Mouse (Mus musculus): Measurements from ENCODE around the gene Dysf. TPM values are rescaled to one million over a fixed set of nuclear protein-coding genes. Genes with fewer than 3 reads are reported as not detected.

Gene Dysf
- polyA plus RNA-seq, 1 experiment from 2014 or later, result 8.7 TPM

DNA sequence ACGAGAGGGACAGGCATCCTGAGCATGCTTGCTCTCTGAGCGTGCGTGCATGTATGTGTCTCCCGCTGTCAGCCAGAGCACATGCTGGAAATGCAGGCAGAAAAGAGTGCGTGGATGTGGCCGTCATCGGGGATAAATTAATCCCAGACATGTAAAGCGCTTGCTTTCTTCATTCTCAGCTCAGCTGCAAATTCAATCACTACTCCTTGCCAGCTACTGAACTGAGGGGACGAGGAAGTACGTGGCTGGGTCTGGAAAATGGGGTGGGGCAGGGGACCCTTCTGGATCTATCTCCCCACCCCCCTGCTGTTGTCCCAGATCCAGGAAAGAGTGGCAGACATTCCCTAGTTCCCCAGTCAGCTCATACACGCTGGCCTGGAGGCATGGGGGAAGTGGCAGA lies 210.7 kb downstream of the Dysf start:
- Histone ChIP-seq H3K27ac (peak overlapping the region; percentile 81), H3K36me3 (no peaks in the 10 kb centered on the region), H3K4me3 (no peak overlapping the region), H3K9ac (peak overlapping the region; percentile 27; the same call in 1 of the 2 replicates), H3K9me3 (no peaks in the 10 kb centered on the region), H3K27me3 (no peaks in the 10 kb centered on the region), H3K4me2 (0 out of 2 replicates have a peak overlapping the region, but pooled peaks have one; percentile 9), H3K4me1 (peaks cover 30% of the 10 kb centered on the region)
- no peak for ATAC-seq (ENCODE audit: insufficient number of reproducible peaks, insufficient read depth, low FRiP score, low TSS enrichment, low read depth)
- 24% methylated on average over 11 of the region's 11 CpGs for WGBS

DNA sequence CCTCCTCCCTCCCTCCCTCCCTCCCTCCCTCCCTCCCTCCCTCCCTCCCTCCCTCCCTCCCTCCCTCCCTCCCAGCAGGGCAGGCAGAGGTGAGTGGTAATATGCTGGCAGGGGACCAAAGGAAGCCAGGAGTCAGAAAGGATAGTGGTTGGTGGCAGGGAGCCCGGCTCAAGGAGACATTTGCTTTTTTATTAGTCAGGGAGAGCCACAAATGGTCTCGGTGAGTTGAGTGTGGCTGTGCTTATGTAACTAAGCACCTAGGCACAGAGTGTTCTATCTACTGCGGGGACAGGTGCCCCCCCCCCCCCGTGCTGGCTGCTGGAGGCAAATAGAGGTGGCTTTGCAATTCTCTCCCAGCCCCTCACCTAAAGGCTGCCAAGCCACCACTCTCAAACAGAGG lies 216.5 kb downstream of the Dysf start:
- H3K36me3 ChIP-seq, result no peaks in the 10 kb centered on the region
- no peaks in the 10 kb centered on the region for H3K9me3 ChIP-seq
- no peak overlapping the region for H3K4me2 ChIP-seq
- H3K9ac ChIP-seq, result no peak overlapping the region
- no peaks in the 10 kb centered on the region for H3K27me3 ChIP-seq
- ATAC-seq (ENCODE audit: insufficient number of reproducible peaks, insufficient read depth, low FRiP score, low TSS enrichment, low read depth), result no peak
- no peak overlapping the region for H3K27ac ChIP-seq
- 56% methylated on average over 4 of the region's 4 CpGs for WGBS
- peaks cover 38% of the 10 kb centered on the region for H3K4me1 ChIP-seq
- H3K4me3 ChIP-seq, result no peak overlapping the region

DNA sequence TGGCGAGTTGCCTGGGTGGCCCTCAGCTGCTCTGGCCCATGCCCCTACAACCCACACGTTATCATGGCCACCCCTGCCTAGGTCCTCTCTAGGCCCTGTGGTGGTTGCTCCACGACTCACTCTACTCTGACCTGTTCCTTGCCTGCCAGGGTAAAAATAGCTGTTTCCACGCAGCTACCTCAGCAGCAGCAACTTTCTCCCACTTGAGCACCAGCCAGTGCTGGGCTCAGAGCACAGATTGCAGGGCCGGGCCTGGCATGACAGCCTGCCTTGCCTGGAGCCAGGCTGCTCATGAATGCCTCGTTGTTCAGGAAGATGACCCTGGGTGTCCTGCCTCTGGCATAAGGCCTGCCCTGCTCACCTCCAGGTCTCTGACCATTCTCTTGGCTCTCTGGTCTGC lies 217.2 kb downstream of the Dysf start:
- Histone ChIP-seq H3K27ac (no peak overlapping the region), H3K9me3 (no peaks in the 10 kb centered on the region), H3K4me2 (no peak overlapping the region), H3K4me3 (no peak overlapping the region), H3K4me1 (peaks cover 43% of the 10 kb centered on the region), H3K27me3 (no peaks in the 10 kb centered on the region), H3K9ac (no peak overlapping the region), H3K36me3 (no peaks in the 10 kb centered on the region)
- 45% methylated on average over 6 of the region's 6 CpGs for WGBS
- no peak for ATAC-seq (ENCODE audit: insufficient number of reproducible peaks, insufficient read depth, low FRiP score, low TSS enrichment, low read depth)

DNA sequence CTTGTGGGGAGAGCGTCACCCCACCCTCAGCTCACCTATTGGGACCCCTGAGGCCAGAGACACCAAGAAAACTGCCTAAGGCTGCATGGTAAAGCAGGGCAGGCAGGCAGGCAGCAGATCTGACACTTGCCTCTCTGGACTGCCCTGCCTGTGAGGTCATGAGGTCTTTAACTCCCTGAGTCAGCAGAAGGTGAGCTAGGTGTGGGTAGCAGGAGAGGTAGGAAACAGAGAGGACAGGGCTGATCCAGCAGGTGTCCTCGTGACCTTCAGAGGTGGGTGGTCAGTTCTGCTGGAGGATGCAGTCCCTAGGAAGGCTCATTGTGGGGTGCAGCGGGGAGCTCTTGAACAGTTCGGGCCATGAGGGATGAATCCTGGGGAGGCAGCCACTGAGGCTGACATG lies 219.8 kb downstream of the Dysf start:
- H3K27ac ChIP-seq, result peak overlapping the region; percentile 52; the same call in 1 of the 2 replicates
- H3K4me2 ChIP-seq, result no peak overlapping the region
- no peak for ATAC-seq (ENCODE audit: insufficient number of reproducible peaks, insufficient read depth, low FRiP score, low TSS enrichment, low read depth)
- peaks cover 65% of the 10 kb centered on the region for H3K4me1 ChIP-seq
- H3K36me3 ChIP-seq, result no peaks in the 10 kb centered on the region
- WGBS, result 64% methylated on average over 4 of the region's 4 CpGs
- no peak overlapping the region for H3K9ac ChIP-seq
- H3K9me3 ChIP-seq, result no peaks in the 10 kb centered on the region
- no peaks in the 10 kb centered on the region for H3K27me3 ChIP-seq
- H3K4me3 ChIP-seq, result no peak overlapping the region

DNA sequence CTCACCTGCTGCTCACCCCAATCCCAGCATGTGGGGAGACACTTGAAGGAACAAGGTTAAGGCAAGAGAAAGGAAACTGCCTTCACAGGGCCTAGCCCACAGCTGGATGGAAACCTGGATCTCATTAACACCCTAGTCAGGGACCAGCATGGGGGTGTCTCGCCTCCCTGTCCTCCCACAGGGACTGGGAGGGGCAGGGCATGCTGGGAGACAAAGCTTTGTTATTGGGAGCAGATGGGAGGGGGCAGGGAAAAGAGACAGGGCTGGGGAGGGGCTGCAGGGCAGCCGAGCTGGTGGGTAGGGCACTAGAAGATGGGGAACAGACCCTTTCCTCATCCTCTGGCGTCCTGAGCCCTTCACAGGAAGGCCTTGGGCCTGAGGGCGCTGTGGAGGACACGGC lies 220.4 kb downstream of the Dysf start:
- H3K4me2 ChIP-seq, result no peak overlapping the region
- H3K27ac ChIP-seq, result peak overlapping the region; percentile 52
- no peaks in the 10 kb centered on the region for H3K36me3 ChIP-seq
- H3K4me3 ChIP-seq, result no peak overlapping the region
- no peaks in the 10 kb centered on the region for H3K9me3 ChIP-seq
- peaks cover 69% of the 10 kb centered on the region for H3K4me1 ChIP-seq
- peak; percentile 49; the same call in 1 of the 2 replicates for ATAC-seq (ENCODE audit: insufficient number of reproducible peaks, insufficient read depth, low FRiP score, low TSS enrichment, low read depth)
- WGBS, result 10% methylated on average over 5 of the region's 5 CpGs
- no peak overlapping the region for H3K9ac ChIP-seq
- no peaks in the 10 kb centered on the region for H3K27me3 ChIP-seq

DNA sequence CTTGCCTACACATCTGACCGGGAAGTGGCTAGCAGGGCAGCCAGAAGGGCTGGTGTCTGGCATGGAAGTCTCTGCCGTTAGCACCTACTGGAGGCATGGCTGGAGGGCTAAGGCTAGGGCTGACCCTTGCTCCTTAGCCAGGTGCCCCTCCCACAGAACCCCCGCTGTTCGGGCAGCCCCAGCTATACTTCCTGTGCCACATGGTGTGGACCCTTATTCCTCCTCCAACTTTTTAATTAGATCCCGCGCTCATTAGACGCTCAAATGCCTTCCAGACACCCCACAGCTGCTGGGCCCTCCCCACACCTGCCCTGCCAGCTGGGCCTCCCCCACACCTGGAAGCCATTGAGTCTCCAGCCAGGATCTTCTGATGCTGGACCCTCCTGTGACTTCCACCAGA lies 221.3 kb downstream of the Dysf start:
- Histone ChIP-seq H3K9ac (no peak overlapping the region), H3K9me3 (no peaks in the 10 kb centered on the region), H3K4me3 (no peak overlapping the region), H3K4me1 (peaks cover 74% of the 10 kb centered on the region), H3K27ac (no peak overlapping the region), H3K27me3 (no peaks in the 10 kb centered on the region), H3K36me3 (no peaks in the 10 kb centered on the region), H3K4me2 (no peak overlapping the region)
- no peak for ATAC-seq (ENCODE audit: insufficient number of reproducible peaks, insufficient read depth, low FRiP score, low TSS enrichment, low read depth)
- 34% methylated on average over 7 of the region's 7 CpGs for WGBS

DNA sequence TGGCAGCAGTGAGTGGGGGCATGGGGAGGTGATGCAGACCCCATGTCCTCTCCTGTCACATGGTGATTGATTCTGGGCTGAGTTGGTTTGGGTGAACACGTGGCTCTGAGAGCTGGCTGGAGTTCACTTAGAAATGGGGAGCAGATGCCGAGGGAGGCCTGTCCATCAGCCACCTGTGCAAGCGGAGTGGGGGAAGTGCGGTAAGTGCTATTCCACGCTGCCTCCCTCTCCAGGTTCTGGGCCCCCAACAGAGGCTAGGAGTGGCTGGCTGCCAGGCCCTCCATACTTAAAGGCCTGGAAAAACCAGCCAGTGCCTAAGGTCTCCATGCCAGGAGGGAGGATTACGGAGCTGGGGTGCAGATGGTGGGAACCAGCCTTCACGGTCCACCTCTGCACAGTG lies 222.7 kb downstream of the Dysf start:
- ATAC-seq (ENCODE audit: insufficient number of reproducible peaks, insufficient read depth, low FRiP score, low TSS enrichment, low read depth), result no peak
- Histone ChIP-seq H3K4me1 (peaks cover 63% of the 10 kb centered on the region), H3K4me2 (no peak overlapping the region), H3K27ac (no peak overlapping the region), H3K4me3 (no peak overlapping the region), H3K27me3 (no peaks in the 10 kb centered on the region), H3K9me3 (no peaks in the 10 kb centered on the region), H3K9ac (no peak overlapping the region), H3K36me3 (no peaks in the 10 kb centered on the region)
- 36% methylated on average over 7 of the region's 7 CpGs for WGBS

DNA sequence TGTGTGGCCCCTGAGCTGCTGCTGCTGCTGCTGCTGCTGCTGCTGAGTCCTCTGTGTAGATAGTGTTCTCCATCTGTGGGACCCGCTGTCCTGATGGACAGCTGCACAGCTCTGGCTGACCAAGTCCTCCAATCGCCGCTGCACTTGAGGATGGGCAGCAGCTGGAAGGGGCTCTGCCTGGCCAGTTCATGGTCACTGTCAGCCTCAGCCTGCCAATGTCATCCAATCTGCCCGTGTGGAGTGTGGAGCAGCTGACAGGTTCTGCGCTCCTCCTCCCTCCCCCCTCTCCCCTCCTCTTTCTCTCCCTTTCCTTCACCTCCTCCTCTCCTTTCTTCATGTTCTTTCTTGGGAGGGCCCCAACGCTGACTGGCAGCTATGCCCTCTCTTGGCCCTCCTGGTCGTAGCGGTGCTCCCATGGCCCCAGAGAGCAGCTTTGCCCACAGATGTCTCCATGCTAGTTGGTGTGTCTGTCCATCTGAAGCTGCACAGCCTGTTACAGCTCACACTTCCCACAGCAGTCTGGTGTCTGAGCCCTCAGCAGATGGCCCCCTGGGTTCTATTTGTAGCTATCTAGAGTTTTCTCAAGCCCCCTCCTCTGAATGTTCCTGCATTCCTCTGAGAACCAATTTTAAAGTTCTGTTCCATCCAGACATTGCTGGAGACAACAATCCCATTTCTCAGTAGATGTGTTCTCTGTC lies 223.8 kb downstream of the Dysf start:
- H3K27me3 ChIP-seq, result no peaks in the 10 kb centered on the region
- H3K4me1 ChIP-seq, result peaks cover 63% of the 10 kb centered on the region
- no peaks in the 10 kb centered on the region for H3K9me3 ChIP-seq
- H3K36me3 ChIP-seq, result no peaks in the 10 kb centered on the region
- WGBS, result 57% methylated on average over 8 of the region's 8 CpGs
- no peak for ATAC-seq (ENCODE audit: insufficient number of reproducible peaks, insufficient read depth, low FRiP score, low TSS enrichment, low read depth)
- no peak overlapping the region for H3K9ac ChIP-seq
- H3K4me2 ChIP-seq, result no peak overlapping the region
- no peak overlapping the region for H3K4me3 ChIP-seq
- peak overlapping the region; percentile 36; the same call in 1 of the 2 replicates for H3K27ac ChIP-seq

DNA sequence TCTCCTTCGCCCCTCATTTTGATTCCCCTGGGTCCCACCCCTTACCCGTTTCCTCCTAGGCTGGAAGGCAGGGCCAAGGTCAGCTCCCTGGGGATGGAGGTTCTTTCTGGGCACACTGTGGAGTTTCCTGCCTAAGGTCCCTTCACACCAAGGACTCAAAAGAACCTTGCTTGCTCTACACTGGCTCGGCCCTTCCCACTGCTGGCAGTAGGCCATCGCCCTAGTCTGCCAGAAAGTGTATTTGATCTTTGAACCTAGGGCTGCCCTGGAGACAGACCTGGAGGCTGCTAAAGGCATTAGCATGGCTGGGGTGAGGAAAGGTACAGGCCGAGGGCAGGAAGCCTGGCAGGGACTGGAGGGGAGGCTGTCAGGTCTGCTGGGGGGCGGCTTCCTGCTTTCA lies 225.4 kb downstream of the Dysf start:
- H3K4me2 ChIP-seq, result no peak overlapping the region
- no peaks in the 10 kb centered on the region for H3K9me3 ChIP-seq
- H3K9ac ChIP-seq, result peak overlapping the region; percentile 32; the same call in 1 of the 2 replicates
- H3K27ac ChIP-seq, result no peak overlapping the region
- no peak overlapping the region for H3K4me3 ChIP-seq
- H3K4me1 ChIP-seq, result peaks cover 54% of the 10 kb centered on the region
- no peaks in the 10 kb centered on the region for H3K36me3 ChIP-seq
- 65% methylated on average over 6 of the region's 6 CpGs for WGBS
- no peak for ATAC-seq (ENCODE audit: insufficient number of reproducible peaks, insufficient read depth, low FRiP score, low TSS enrichment, low read depth)
- H3K27me3 ChIP-seq, result no peaks in the 10 kb centered on the region

DNA sequence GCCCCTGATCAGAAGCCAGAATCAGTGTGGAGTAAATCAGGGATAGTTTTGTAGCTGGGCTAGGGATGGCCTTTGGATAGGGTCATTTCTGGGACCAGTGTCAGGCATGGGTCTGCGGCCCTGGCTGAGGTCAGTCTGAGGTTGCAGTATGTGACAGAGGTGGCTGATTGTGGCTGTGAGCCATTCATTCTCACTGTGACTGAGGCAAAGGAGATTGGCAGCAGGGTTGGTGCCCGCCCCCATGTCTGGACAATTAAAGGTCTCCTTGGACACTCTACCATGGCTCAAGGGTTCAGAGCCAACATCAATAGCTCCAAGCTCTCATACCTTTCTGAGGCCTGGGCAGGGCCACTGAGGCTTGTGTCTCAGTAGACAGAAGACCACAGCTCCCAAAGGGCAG lies 227.0 kb downstream of the Dysf start:
- no peak overlapping the region for H3K4me3 ChIP-seq
- H3K9me3 ChIP-seq, result no peaks in the 10 kb centered on the region
- H3K9ac ChIP-seq, result no peak overlapping the region
- no peak overlapping the region for H3K4me2 ChIP-seq
- H3K27ac ChIP-seq, result no peak overlapping the region
- H3K36me3 ChIP-seq, result no peaks in the 10 kb centered on the region
- peaks cover 38% of the 10 kb centered on the region for H3K4me1 ChIP-seq
- WGBS, result 91% methylated on average over 2 of the region's 2 CpGs
- H3K27me3 ChIP-seq, result no peaks in the 10 kb centered on the region
- no peak for ATAC-seq (ENCODE audit: insufficient number of reproducible peaks, insufficient read depth, low FRiP score, low TSS enrichment, low read depth)

DNA sequence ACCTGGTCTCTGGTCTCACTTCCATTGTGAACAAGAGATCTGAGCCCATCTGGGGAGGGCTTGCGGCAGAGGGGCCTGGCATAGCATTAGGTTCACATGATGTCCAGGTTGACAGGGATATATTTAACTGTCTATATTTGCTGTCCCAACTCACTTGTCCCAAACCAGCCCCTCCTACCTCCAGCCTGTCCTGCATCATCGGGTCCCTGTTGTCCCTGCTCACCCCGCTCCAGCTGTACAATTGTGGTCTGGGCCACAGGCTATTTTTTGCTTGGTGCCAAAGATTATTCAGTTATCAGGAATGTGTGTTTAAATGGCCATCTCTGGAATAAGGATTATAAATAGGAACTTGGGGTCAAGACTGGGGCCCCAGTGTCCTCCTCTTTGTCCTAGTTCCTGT lies 235.0 kb downstream of the Dysf start:
- no peak for ATAC-seq (ENCODE audit: insufficient number of reproducible peaks, insufficient read depth, low FRiP score, low TSS enrichment, low read depth)
- Histone ChIP-seq H3K9ac (no peak overlapping the region), H3K9me3 (no peaks in the 10 kb centered on the region), H3K4me1 (peaks cover 14% of the 10 kb centered on the region), H3K27me3 (no peaks in the 10 kb centered on the region), H3K27ac (no peak overlapping the region), H3K36me3 (no peaks in the 10 kb centered on the region), H3K4me3 (no peak overlapping the region), H3K4me2 (no peak overlapping the region)
- 91% methylated on average over 3 of the region's 3 CpGs for WGBS

DNA sequence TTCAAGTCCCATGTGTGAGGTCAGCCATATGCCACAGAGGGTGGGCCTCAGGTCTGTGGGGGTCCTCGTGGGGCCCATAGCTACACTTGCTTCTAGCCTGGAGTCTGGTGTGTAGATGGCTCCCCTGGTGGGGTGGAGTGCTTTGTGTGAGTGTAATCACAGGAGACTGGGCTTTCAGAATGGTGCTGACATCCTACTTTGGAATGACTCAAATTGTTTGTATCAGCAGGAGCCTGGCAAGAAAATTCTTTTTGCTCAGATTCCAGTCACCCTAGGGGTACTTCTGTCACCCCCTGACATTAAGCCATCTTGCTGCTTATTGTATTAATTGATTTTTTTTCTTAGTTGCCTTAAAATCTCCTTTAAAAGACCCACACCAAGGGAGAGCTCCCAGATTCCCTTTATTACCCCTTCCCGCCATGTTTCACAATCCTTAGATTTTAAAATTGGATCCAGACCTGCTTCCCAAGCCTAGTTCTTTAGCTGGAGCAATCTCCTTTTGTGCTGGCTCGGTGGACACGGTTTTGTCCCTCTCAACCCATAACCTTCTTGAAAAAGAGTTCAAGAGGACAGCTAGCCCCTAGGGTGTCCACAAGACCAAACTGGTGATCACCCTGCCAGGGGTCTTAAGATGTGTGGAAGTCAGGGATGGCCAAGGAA lies 237.8 kb downstream of the Dysf start:
- 43% methylated on average over 4 of the region's 4 CpGs for WGBS
- Histone ChIP-seq H3K36me3 (no peaks in the 10 kb centered on the region), H3K27ac (peak overlapping the region; percentile 75), H3K9me3 (no peaks in the 10 kb centered on the region), H3K27me3 (no peaks in the 10 kb centered on the region), H3K9ac (no peak overlapping the region), H3K4me3 (no peak overlapping the region), H3K4me1 (peaks cover 14% of the 10 kb centered on the region), H3K4me2 (no peak overlapping the region)
- no peak for ATAC-seq (ENCODE audit: insufficient number of reproducible peaks, insufficient read depth, low FRiP score, low TSS enrichment, low read depth)

Data from embryonic facial prominence, embryonic 13.5 days (tissue).